Mouse (Mus musculus) neural tube, embryonic 15.5 days (tissue): ENCODE measurements around the gene Tom1l2. TPM values are rescaled to one million over a fixed set of nuclear protein-coding genes. Genes with fewer than 3 reads are reported as not detected.

ENCODE experiments used
- ATAC-seq: fragments of 200-750 bp; cut with Nextera tagmentation; 2 replicates; pipeline ENCODE4 v1.8.0; 2017; ENCODE audit warnings: mild to moderate bottlenecking, moderate TSS enrichment, moderate library complexity; ENCODE audit not compliant: low FRiP score
- H3K27ac ChIP-seq: fragments of 300-500 bp; sonication (generic); replicated peaks from 2 replicates; pipeline ENCODE4 v1.5.1; 2015; ENCODE audit warnings: mild to moderate bottlenecking, inconsistent platforms
- H3K27me3 ChIP-seq: fragments of 300-500 bp; sonication (generic); replicated peaks from 2 replicates; pipeline ENCODE4 v1.6.1; 2015; ENCODE audit warnings: inconsistent platforms
- H3K36me3 ChIP-seq: fragments of 300-500 bp; sonication (generic); 2 replicates; pipeline ENCODE4 v1.6.1; 2015; ENCODE audit warnings: inconsistent platforms
- H3K4me1 ChIP-seq: fragments of 300-500 bp; sonication (generic); 2 replicates; pipeline ENCODE4 v1.6.1; 2015; ENCODE audit warnings: inconsistent platforms
- H3K4me2 ChIP-seq: fragments of 300-500 bp; sonication (generic); 2 replicates; pipeline ENCODE4 v1.6.1; 2015; ENCODE audit warnings: inconsistent platforms, mild to moderate bottlenecking, moderate library complexity
- H3K4me3 ChIP-seq: fragments of 300-500 bp; sonication (generic); replicated peaks from 2 replicates; pipeline ENCODE4 v1.5.1; 2015; ENCODE audit warnings: mild to moderate bottlenecking, inconsistent platforms
- H3K9ac ChIP-seq: fragments of 300-500 bp; sonication (generic); replicated peaks from 2 replicates; pipeline ENCODE4 v1.6.1; 2015; ENCODE audit warnings: mild to moderate bottlenecking, inconsistent platforms
- H3K9me3 ChIP-seq: fragments of 300-500 bp; sonication (generic); replicated peaks from 2 replicates; pipeline ENCODE4 v1.6.1; 2016; ENCODE audit warnings: inconsistent platforms
- WGBS: fragments of 180-500 bp; shearing (Covaris S2); methylation state at CpG from one replicate; pipeline ENCODE4 v1.1.7; 2015; ENCODE audit warnings: mixed read lengths; 5-methylcytosine and 5-hydroxymethylcytosine counted together
- polyA plus RNA-seq: library from polyadenylated mRNA; unstranded; fragments of >200 nt; fragmentation: Nextera tagmentation; extraction: Ambion mirVana; gene quantifications from 2 replicates; pipeline ENCODE4 v1.2.1, GENCODE M21; 2015

Tom1l2 gene
- polyA plus RNA-seq, 1 experiment from 2014 or later: 68.9 TPM

GRCm38 (mm10) chr11:60209217-60209932 lies 143.3 kb downstream of the Tom1l2 start:
- no peaks in the 10 kb centered on the region for H3K27me3 ChIP-seq

GRCm38 (mm10) chr11:60208712-60209111 lies 144.0 kb downstream of the Tom1l2 start:
- peaks cover 73% of the 10 kb centered on the region for H3K4me1 ChIP-seq
- H3K36me3 ChIP-seq: peaks cover 23% of the 10 kb centered on the region
- no peaks in the 10 kb centered on the region for H3K27me3 ChIP-seq
- peak overlapping the region; percentile 67 for H3K4me2 ChIP-seq
- H3K9me3 ChIP-seq: no peaks in the 10 kb centered on the region
- peak overlapping the region; percentile 82 for H3K27ac ChIP-seq
- ATAC-seq: no peak
- peak overlapping the region; percentile 55; the same call in 1 of the 2 replicates for H3K9ac ChIP-seq
- WGBS: 46% methylated on average over 4 of the region's 4 CpGs
- peak overlapping the region; percentile 48 for H3K4me3 ChIP-seq

More at GRCm38 (mm10) chr11:60209217-60209932, 143.3 kb downstream of the Tom1l2 start:
- H3K9ac ChIP-seq: peak overlapping the region; percentile 55
- H3K4me1 ChIP-seq: peaks cover 70% of the 10 kb centered on the region
- WGBS: 29% methylated on average over 7 of the region's 7 CpGs
- H3K27ac ChIP-seq: peak overlapping the region; percentile 82
- ATAC-seq: peak; percentile 58
- H3K4me2 ChIP-seq: peak overlapping the region; percentile 67
- H3K9me3 ChIP-seq: no peaks in the 10 kb centered on the region
- peak overlapping the region; percentile 48 for H3K4me3 ChIP-seq
- peaks cover 17% of the 10 kb centered on the region; the same call in 1 of the 2 replicates for H3K36me3 ChIP-seq

GRCm38 (mm10) chr11:60208201-60208600 lies 144.5 kb downstream of the Tom1l2 start:
- Histone ChIP-seq H3K27ac (peak overlapping the region; percentile 82), H3K4me1 (peaks cover 78% of the 10 kb centered on the region), H3K9me3 (no peaks in the 10 kb centered on the region), H3K27me3 (no peaks in the 10 kb centered on the region), H3K36me3 (peaks cover 27% of the 10 kb centered on the region), H3K4me2 (peak overlapping the region; percentile 67), H3K4me3 (peak overlapping the region; percentile 48), H3K9ac (0 out of 2 replicates have a peak overlapping the region, but pooled peaks have one; percentile 55)
- 64% methylated on average over 6 of the region's 6 CpGs for WGBS
- ATAC-seq: no peak

GRCm38 (mm10) chr11:60206207-60206606 lies 146.5 kb downstream of the Tom1l2 start:
- H3K9ac ChIP-seq: no peak overlapping the region
- 73% methylated on average over 5 of the region's 5 CpGs for WGBS
- no peak overlapping the region for H3K27ac ChIP-seq
- H3K4me2 ChIP-seq: no peak overlapping the region
- H3K4me1 ChIP-seq: peaks cover 77% of the 10 kb centered on the region
- no peak for ATAC-seq
- no peaks in the 10 kb centered on the region for H3K27me3 ChIP-seq
- H3K9me3 ChIP-seq: no peaks in the 10 kb centered on the region
- H3K36me3 ChIP-seq: peaks cover 44% of the 10 kb centered on the region
- H3K4me3 ChIP-seq: no peak overlapping the region

- Histone ChIP-seq H3K27me3 (no peaks in the 10 kb centered on the region), H3K4me1 (peaks cover 76% of the 10 kb centered on the region), H3K4me2 (no peak overlapping the region), H3K4me3 (no peak overlapping the region), H3K9ac (no peak overlapping the region), H3K36me3 (peaks cover 51% of the 10 kb centered on the region), H3K27ac (no peak overlapping the region), H3K9me3 (no peaks in the 10 kb centered on the region)
- no peak for ATAC-seq
- 85% methylated on average over 12 of the region's 12 CpGs for WGBS
Observed at GRCm38 (mm10) chr11:60205026-60205425, 147.7 kb downstream of the Tom1l2 start.

GRCm38 (mm10) chr11:60202710-60203638 lies 149.7 kb downstream of the Tom1l2 start:
- H3K36me3 ChIP-seq: peaks cover 63% of the 10 kb centered on the region
- H3K27me3 ChIP-seq: no peaks in the 10 kb centered on the region
- H3K27ac ChIP-seq: peak overlapping the region; percentile 46
- no peak overlapping the region for H3K4me2 ChIP-seq
- no peak for ATAC-seq
- H3K4me1 ChIP-seq: peaks cover 59% of the 10 kb centered on the region
- H3K9ac ChIP-seq: peak overlapping the region; percentile 20; the same call in 1 of the 2 replicates
- WGBS: 71% methylated on average over 26 of the region's 26 CpGs
- no peaks in the 10 kb centered on the region for H3K9me3 ChIP-seq
- H3K4me3 ChIP-seq: no peak overlapping the region

GRCm38 (mm10) chr11:60200384-60200783 lies 152.3 kb downstream of the Tom1l2 start:
- ATAC-seq: 0 out of 2 replicates have a peak, but pooled peaks have one; percentile 1
- Histone ChIP-seq H3K4me1 (peaks cover 35% of the 10 kb centered on the region), H3K4me2 (no peak overlapping the region), H3K36me3 (peaks cover 66% of the 10 kb centered on the region), H3K9me3 (no peaks in the 10 kb centered on the region), H3K27ac (peak overlapping the region; percentile 81), H3K27me3 (no peaks in the 10 kb centered on the region), H3K9ac (peak overlapping the region; percentile 30; the same call in 1 of the 2 replicates), H3K4me3 (no peak overlapping the region)
- 87% methylated on average over 11 of the region's 11 CpGs for WGBS

- H3K27me3 ChIP-seq: no peaks in the 10 kb centered on the region
- peaks cover 67% of the 10 kb centered on the region for H3K36me3 ChIP-seq
- H3K9me3 ChIP-seq: no peaks in the 10 kb centered on the region
- H3K4me3 ChIP-seq: 0 out of 2 replicates have a peak overlapping the region, but pooled peaks have one; percentile 5
- peak overlapping the region; percentile 81 for H3K27ac ChIP-seq
- WGBS: 7% methylated on average over 18 of the region's 18 CpGs
- peak overlapping the region; percentile 30 for H3K9ac ChIP-seq
- ATAC-seq: peak; percentile 53; the same call in 1 of the 2 replicates
- H3K4me1 ChIP-seq: peaks cover 35% of the 10 kb centered on the region
- peak overlapping the region; percentile 44 for H3K4me2 ChIP-seq
Observed at GRCm38 (mm10) chr11:60199702-60200184, 153.0 kb downstream of the Tom1l2 start.

GRCm38 (mm10) chr11:60198651-60199050 lies 154.1 kb downstream of the Tom1l2 start:
- Histone ChIP-seq H3K27me3 (no peaks in the 10 kb centered on the region), H3K27ac (peak overlapping the region; percentile 43; the same call in 1 of the 2 replicates), H3K9me3 (no peaks in the 10 kb centered on the region), H3K36me3 (peaks cover 69% of the 10 kb centered on the region), H3K4me3 (no peak overlapping the region), H3K4me1 (peaks cover 31% of the 10 kb centered on the region), H3K4me2 (no peak overlapping the region), H3K9ac (no peak overlapping the region)
- ATAC-seq: no peak
- WGBS: 87% methylated on average over 12 of the region's 12 CpGs

- Histone ChIP-seq H3K9ac (no peak overlapping the region), H3K36me3 (peaks cover 68% of the 10 kb centered on the region), H3K4me3 (no peak overlapping the region), H3K4me2 (no peak overlapping the region), H3K27me3 (no peaks in the 10 kb centered on the region), H3K9me3 (no peaks in the 10 kb centered on the region), H3K4me1 (peaks cover 25% of the 10 kb centered on the region), H3K27ac (peak overlapping the region; percentile 43)
- WGBS: 80% methylated on average over 24 of the region's 24 CpGs
- ATAC-seq: no peak
Observed at GRCm38 (mm10) chr11:60197998-60198619, 154.6 kb downstream of the Tom1l2 start.

GRCm38 (mm10) chr11:60196344-60196743 lies 156.4 kb downstream of the Tom1l2 start:
- ATAC-seq: no peak
- H3K27ac ChIP-seq: no peak overlapping the region; the same call in 1 of the 2 replicates

More at GRCm38 (mm10) chr11:60196344-60196743, 156.4 kb downstream of the Tom1l2 start:
- Histone ChIP-seq H3K27me3 (no peaks in the 10 kb centered on the region), H3K9ac (no peak overlapping the region), H3K4me2 (no peak overlapping the region), H3K36me3 (peaks cover 65% of the 10 kb centered on the region), H3K4me3 (no peak overlapping the region), H3K9me3 (no peaks in the 10 kb centered on the region), H3K4me1 (peaks cover 16% of the 10 kb centered on the region)
- WGBS: 86% methylated on average over 5 of the region's 5 CpGs
